Mouse (Mus musculus): ENCODE measurements at regions not wholly inside any gene's neighbourhood (a gene's known extent, or its start where the extent isn't known, plus 50 kb on each side); places are given as distances from the start of the nearest gene placed in this dataset.

GRCm38 (mm10) chr5:39063061-39063460 is 186.4 kb upstream of the Clnk start:
- H3K9me3 ChIP-seq (replicated peaks; ENCODE audit: low read length) = no peaks in the 10 kb centered on the region
- dilution Hi-C loops (cut with MboI; ENCODE audit: extremely low pct_ligation_motif_present, extremely low pct_unique_long_range_greater_than_20kb, low sequenced_read_pairs) (no loop called here), in situ Hi-C loops (cut with MboI; ENCODE audit: low pct_ligation_motif_present, low pct_unique_long_range_greater_than_20kb, low sequenced_read_pairs) (no loop called here)
- no peak for TF ChIP-seq USF2 (conservative IDR thresholded peaks at IDR 0.05; ENCODE audit: low read depth, low read length)
- no peak for TF ChIP-seq RCOR1 (conservative IDR thresholded peaks at IDR 0.05; ENCODE audit: low read depth, low read length)
- TF ChIP-seq PAX5 (IDR thresholded peaks at IDR 0.05; ENCODE audit: low read length) = no peak
- H3K9ac ChIP-seq (ENCODE audit: insufficient read depth, low read depth) = no peak overlapping the region
- no peak overlapping the region for H3K4me3 ChIP-seq (replicated peaks in 1 of 3; ENCODE audit: low read depth in 2 of 3, low read length in 2 of 3, poor library complexity in 1 of 3)
- H3K79me2 ChIP-seq (replicated peaks; ENCODE audit: control insufficient read depth, extremely low read depth, insufficient read depth, poor library complexity, severe bottlenecking) = no peaks in the 10 kb centered on the region
- H3K27ac ChIP-seq (ENCODE audit: insufficient read depth, low read depth) = no peak overlapping the region
- no peaks in the 10 kb centered on the region for H3K27me3 ChIP-seq (replicated peaks)
- no peaks in the 10 kb centered on the region for H3K4me1 ChIP-seq (ENCODE audit: control insufficient read depth in 1 of 2, insufficient read depth in 2 of 2)
- DNase-seq (ENCODE audit: extremely low read depth) = no peak
- H3K4me2 ChIP-seq (ENCODE audit: insufficient read depth, low read depth, poor library complexity, severe bottlenecking) = no peak overlapping the region
- H3K36me3 ChIP-seq (replicated peaks in 1 of 2; ENCODE audit: control insufficient read depth in 1 of 2, insufficient read depth in 1 of 2, low read length in 1 of 2) = no peaks in the 10 kb centered on the region

DNA sequence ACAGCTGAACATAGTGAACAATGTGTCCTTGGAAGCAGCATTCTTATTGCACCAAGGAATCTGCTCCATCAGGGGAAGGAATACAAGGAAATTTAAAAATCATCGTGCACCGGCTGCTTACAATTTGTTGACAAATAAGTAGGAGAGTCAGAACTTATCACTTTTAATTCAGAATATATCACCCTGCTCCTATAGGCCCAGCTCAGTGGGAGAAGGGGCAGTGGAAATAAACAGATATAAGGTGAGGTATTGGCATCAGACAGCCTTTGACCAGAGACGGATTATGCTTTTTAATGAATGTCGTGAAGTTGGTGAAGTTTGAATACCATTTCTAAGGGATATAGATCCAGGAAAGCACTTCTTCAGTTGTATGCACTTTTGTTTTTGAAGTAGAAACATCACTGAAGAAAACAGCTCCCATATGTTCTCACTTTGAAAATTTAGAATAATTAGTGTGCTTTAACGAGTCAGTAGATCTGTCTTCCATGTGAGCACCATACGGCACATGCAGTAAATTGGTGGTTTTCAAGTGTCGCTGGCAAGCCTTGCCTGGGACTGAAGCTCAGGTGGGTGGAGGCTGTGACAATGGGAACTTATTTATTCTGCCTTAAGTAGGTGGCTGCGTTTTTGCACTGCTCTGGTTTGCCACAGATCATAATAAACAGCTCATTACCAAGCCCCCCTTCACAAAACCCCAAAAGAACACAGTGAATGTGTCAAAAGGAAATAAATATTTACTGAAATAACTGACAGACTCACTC is 176.1 kb upstream of the Clnk start:
- Histone ChIP-seq H3K27me3 (replicated peaks) (no peaks in the 10 kb centered on the region), H3K4me3 (replicated peaks in 1 of 3; ENCODE audit: low read depth in 2 of 3, low read length in 2 of 3, poor library complexity in 1 of 3) (no peak overlapping the region), H3K9ac (ENCODE audit: insufficient read depth, low read depth) (no peak overlapping the region), H3K27ac (ENCODE audit: insufficient read depth, low read depth) (no peak overlapping the region), H3K9me3 (replicated peaks; ENCODE audit: low read length) (peaks cover 2% of the 10 kb centered on the region), H3K79me2 (replicated peaks; ENCODE audit: control insufficient read depth, extremely low read depth, insufficient read depth, poor library complexity, severe bottlenecking) (no peaks in the 10 kb centered on the region), H3K4me2 (ENCODE audit: insufficient read depth, low read depth, poor library complexity, severe bottlenecking) (no peak overlapping the region), H3K4me1 (ENCODE audit: control insufficient read depth in 1 of 2, insufficient read depth in 2 of 2) (no peaks in the 10 kb centered on the region), H3K36me3 (replicated peaks in 1 of 2; ENCODE audit: control insufficient read depth in 1 of 2, insufficient read depth in 1 of 2, low read length in 1 of 2) (no peaks in the 10 kb centered on the region)
- in situ Hi-C loops (cut with MboI; ENCODE audit: low pct_ligation_motif_present, low pct_unique_long_range_greater_than_20kb, low sequenced_read_pairs) (no loop called here), dilution Hi-C loops (cut with MboI; ENCODE audit: extremely low pct_ligation_motif_present, extremely low pct_unique_long_range_greater_than_20kb, low sequenced_read_pairs) (no loop called here)
- no peak for DNase-seq (ENCODE audit: extremely low read depth)
- no peak for TF ChIP-seq JUND (conservative IDR thresholded peaks at IDR 0.05; ENCODE audit: low read depth, low read length)
- no peak for TF ChIP-seq POLR2AphosphoS2 (IDR thresholded peaks at IDR 0.05; ENCODE audit: low read depth, low read length)
- no peak for TF ChIP-seq ZKSCAN1 (IDR thresholded peaks at IDR 0.05; ENCODE audit: borderline replicate concordance, low read depth, low read length)
- no peak for TF ChIP-seq TCF12 (IDR thresholded peaks at IDR 0.05; ENCODE audit: low read depth, low read length)
- TF ChIP-seq MXI1 (IDR thresholded peaks at IDR 0.05; ENCODE audit: low read depth, low read length) = no peak
- no peak for TF ChIP-seq ZC3H11A (IDR thresholded peaks at IDR 0.05; ENCODE audit: low read depth, low read length)
- no peak for TF ChIP-seq SIN3A (IDR thresholded peaks at IDR 0.05; ENCODE audit: low read length)
- no peak for TF ChIP-seq ZMIZ1 (IDR thresholded peaks at IDR 0.05; ENCODE audit: low read depth, low read length)
- TF ChIP-seq ZNF384 (IDR thresholded peaks at IDR 0.05; ENCODE audit: low read depth, low read length) = no peak

GRCm38 (mm10) chr5:39050512-39050911 is 173.9 kb upstream of the Clnk start:
- Histone ChIP-seq H3K27ac (ENCODE audit: insufficient read depth, low read depth) (no peak overlapping the region), H3K4me2 (ENCODE audit: insufficient read depth, low read depth, poor library complexity, severe bottlenecking) (no peak overlapping the region), H3K36me3 (replicated peaks in 1 of 2; ENCODE audit: control insufficient read depth in 1 of 2, insufficient read depth in 1 of 2, low read length in 1 of 2) (no peaks in the 10 kb centered on the region), H3K4me3 (replicated peaks in 1 of 3; ENCODE audit: low read depth in 2 of 3, low read length in 2 of 3, poor library complexity in 1 of 3) (no peak overlapping the region), H3K27me3 (replicated peaks) (no peaks in the 10 kb centered on the region), H3K4me1 (ENCODE audit: control insufficient read depth in 1 of 2, insufficient read depth in 2 of 2) (no peaks in the 10 kb centered on the region), H3K9ac (ENCODE audit: insufficient read depth, low read depth) (no peak overlapping the region), H3K79me2 (replicated peaks; ENCODE audit: control insufficient read depth, extremely low read depth, insufficient read depth, poor library complexity, severe bottlenecking) (no peaks in the 10 kb centered on the region), H3K9me3 (replicated peaks; ENCODE audit: low read length) (peaks cover 2% of the 10 kb centered on the region)
- dilution Hi-C loops (cut with MboI; ENCODE audit: extremely low pct_ligation_motif_present, extremely low pct_unique_long_range_greater_than_20kb, low sequenced_read_pairs) (no loop called here), in situ Hi-C loops (cut with MboI; ENCODE audit: low pct_ligation_motif_present, low pct_unique_long_range_greater_than_20kb, low sequenced_read_pairs) (no loop called here)
- TF ChIP-seq USF2 (conservative IDR thresholded peaks at IDR 0.05; ENCODE audit: low read depth, low read length) (no peak), HCFC1 (IDR thresholded peaks at IDR 0.05; ENCODE audit: low read depth, low read length) (no peak), ZKSCAN1 (IDR thresholded peaks at IDR 0.05; ENCODE audit: borderline replicate concordance, low read depth, low read length) (no peak), MEF2A (IDR thresholded peaks at IDR 0.05; ENCODE audit: borderline replicate concordance, low read depth, low read length) (no peak), JUND (conservative IDR thresholded peaks at IDR 0.05; ENCODE audit: low read depth, low read length) (no peak), MAX (IDR thresholded peaks at IDR 0.05; ENCODE audit: low read length) (no peak), TCF12 (IDR thresholded peaks at IDR 0.05; ENCODE audit: low read depth, low read length) (no peak), RCOR1 (conservative IDR thresholded peaks at IDR 0.05; ENCODE audit: low read depth, low read length) (no peak), GABPA (IDR thresholded peaks at IDR 0.05; ENCODE audit: insufficient replicate concordance, low read depth, low read length) (no peak), CHD2 (IDR thresholded peaks at IDR 0.05; ENCODE audit: low read length) (no peak), ZNF384 (IDR thresholded peaks at IDR 0.05; ENCODE audit: low read depth, low read length) (no peak), ELF1 (IDR thresholded peaks at IDR 0.05; ENCODE audit: low read depth, low read length) (no peak), ZC3H11A (IDR thresholded peaks at IDR 0.05; ENCODE audit: low read depth, low read length) (no peak), TBP (conservative IDR thresholded peaks at IDR 0.05; ENCODE audit: low read depth, low read length) (no peak), NRF1 (IDR thresholded peaks at IDR 0.05; ENCODE audit: low read depth, low read length) (no peak), POLR2A (IDR thresholded peaks at IDR 0.05; ENCODE audit: low read depth, low read length) (no peak)
- no peak for DNase-seq (ENCODE audit: extremely low read depth)
